Mouse (Mus musculus) cerebellum, adult 11-12 months (tissue): ENCODE measurements around the gene Socs7.

Source experiments
- DNase-seq: peaks from one replicate; pipeline ENCODE4 v3.0.0; 2022

Gene Socs7

DNA sequence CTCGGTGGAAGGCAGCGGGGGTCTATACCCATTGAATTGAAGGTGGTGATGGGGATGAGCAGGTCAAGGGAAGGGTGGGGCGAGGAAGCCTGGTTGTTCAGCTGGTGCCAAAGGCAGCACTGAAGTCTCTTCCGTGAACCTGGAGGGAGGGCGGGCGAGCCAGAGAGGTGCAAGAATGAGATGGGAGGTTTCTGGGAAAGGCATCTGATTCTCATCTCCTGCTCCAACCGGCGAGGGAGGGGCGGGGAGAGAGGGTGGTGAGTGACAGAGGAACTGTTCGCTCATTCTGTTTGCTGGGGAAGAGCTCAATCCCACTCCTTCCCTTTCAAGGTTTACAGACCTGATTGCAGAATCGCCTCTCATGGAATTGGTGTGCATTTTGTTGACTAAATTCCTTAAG lies 31.3 kb downstream of the Socs7 start:
- no peak for DNase-seq

DNA sequence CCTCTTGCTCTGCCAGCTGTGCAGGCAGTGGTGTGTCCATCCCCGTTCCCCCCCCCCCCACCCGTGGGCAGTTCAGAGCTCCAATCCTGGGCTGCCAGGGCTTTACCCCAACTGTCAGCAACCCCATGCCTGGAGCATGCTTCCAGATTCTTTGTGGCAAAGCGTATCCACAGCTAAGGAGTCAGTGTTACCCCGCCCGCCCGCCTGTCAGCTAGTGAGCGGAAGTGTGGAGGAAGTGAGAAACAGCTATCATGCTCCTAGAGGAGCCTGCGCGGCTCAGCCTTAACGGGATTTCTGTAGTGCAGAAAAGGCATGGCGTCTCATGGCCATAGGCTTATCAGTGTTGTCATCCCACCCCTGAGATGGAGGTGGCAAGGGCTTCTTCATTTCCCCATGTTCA lies 31.8 kb downstream of the Socs7 start:
- DNase-seq = no peak

DNA sequence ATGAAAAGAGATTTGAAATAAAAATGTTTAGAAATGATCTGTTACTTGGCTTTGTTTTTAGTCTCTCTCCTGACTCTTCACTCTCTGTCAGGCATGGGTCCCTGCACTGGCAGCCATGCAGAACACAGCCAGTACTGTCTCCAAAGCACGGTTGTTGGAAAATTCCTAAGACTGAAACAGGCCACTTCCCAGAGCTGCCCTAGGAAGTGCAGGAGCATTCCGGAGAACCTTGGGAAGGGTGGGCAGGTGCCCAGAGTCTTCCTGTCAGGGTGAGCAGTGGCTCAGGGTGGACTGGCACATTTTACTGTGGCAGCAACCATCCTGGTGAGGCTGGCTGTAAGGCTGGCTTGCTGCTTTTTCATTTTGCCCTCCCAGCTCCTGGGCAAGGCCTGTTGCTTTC lies 36.2 kb downstream of the Socs7 start:
- no peak for DNase-seq

DNA sequence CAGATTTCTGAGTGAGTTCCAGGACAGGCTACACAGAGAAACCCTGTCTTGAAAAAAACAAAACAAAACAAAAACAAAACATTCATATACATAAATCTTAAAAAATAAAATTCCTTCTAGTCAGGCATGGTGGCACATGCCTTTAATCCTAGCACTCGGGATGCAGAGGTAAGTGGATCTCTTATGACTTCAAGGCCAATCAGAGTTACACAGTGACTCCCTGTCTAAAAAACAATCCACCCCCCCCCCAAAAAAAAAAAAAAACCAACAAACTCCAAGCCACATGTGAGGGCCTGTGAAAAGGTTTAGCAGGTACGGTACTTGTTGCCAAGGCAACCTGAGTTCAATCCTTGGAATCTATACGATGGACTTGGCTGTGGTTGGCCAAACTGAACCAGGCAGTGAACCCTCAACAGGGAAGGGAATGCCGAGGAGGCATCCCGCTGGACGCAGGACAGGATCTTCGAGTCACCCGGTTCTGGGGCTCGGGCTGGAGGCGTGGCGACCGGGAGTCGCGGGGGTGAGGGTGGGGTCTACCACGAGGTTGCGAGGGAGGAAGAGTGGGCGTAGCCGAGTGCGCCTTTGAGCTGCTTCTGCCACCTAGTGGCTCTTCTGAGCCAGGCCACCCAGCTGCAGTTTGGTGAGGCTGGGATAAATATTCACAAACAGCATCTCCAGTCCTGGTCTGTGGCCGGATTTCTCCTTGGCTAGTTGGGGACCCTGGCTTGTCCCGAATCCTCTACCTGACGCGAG lies 37.8 kb downstream of the Socs7 start:
- peak; percentile 87 for DNase-seq

- peak; percentile 88 for DNase-seq
Observed at GRCm38 (mm10) chr11:97401082-97401481, 38.7 kb downstream of the Socs7 start.

GRCm38 (mm10) chr11:97401686-97402435 lies 39.5 kb downstream of the Socs7 start:
- DNase-seq = peak; percentile 56

DNA sequence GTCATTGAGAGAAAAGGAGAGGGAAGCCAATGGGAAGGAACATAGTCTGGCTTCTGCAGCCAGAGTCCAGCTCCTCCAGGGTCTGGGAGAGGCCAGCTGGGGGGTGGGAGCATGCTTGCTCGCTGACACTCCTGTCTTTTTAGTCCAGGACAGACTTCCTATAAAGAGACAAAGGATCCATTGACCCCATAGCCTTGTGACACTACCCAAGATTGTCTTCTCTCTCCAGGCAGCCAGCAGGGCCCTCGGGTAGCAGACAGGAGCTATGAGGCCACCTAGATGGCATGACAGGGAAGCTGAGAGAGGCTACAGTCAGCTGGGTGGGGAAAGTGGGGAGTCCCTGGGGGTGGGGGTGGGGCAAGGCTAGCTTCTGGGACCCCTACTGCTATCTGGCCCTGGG lies 40.4 kb downstream of the Socs7 start:
- peak; percentile 50 for DNase-seq

GRCm38 (mm10) chr11:97403614-97404183 lies 41.3 kb downstream of the Socs7 start:
- peak; percentile 68 for DNase-seq

DNA sequence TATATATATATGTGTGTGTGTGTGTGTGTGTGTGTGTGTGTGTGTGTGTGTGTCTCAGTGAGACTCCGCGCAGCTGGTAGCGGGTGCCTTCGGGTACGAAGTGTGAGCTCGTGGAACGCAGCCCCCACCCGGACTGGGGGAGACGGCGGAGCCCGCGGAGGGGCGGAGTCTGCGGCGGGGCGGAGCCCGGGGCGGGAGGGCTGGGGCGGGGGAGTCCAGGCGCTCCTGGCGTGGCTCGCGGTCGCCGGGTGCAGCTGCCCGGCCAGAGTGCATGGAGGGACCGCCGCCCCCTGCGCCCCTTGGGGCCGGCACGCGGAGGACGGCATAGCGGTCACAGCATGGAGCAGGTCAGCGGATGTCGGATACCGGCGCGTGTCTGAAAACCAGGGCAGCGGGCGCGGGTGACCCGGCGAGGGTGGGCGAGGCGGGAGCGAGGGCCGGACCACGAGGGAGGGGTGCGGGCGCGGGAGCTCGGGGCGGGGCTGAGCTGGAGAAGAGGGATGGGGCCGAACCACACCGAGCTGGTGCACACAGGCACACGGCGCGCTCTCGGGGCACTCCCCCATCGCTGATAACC lies 41.9 kb downstream of the Socs7 start:
- peak; percentile 66 for DNase-seq

DNA sequence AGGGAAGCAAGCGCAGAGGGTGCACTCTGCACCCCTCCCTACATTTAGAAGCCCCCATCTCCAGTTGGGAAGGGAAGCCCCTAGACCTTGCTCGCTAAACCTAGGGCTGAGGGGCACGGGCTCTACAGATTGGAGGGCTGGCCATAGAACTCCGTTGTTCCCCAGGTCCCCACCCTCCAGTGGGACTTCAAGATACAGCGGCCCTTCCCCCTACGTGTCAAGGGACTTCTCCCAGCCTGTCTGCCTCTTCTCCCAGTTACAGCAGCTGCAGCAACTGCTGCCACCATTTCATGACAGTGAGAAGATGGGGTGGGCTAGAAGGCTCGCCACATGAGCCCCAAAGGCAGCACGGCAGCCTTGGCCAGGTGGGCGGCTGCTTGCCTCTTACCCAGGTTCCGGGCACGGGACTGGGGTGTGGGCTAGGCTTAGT lies 42.4 kb downstream of the Socs7 start:
- peak; percentile 57 for DNase-seq

DNA sequence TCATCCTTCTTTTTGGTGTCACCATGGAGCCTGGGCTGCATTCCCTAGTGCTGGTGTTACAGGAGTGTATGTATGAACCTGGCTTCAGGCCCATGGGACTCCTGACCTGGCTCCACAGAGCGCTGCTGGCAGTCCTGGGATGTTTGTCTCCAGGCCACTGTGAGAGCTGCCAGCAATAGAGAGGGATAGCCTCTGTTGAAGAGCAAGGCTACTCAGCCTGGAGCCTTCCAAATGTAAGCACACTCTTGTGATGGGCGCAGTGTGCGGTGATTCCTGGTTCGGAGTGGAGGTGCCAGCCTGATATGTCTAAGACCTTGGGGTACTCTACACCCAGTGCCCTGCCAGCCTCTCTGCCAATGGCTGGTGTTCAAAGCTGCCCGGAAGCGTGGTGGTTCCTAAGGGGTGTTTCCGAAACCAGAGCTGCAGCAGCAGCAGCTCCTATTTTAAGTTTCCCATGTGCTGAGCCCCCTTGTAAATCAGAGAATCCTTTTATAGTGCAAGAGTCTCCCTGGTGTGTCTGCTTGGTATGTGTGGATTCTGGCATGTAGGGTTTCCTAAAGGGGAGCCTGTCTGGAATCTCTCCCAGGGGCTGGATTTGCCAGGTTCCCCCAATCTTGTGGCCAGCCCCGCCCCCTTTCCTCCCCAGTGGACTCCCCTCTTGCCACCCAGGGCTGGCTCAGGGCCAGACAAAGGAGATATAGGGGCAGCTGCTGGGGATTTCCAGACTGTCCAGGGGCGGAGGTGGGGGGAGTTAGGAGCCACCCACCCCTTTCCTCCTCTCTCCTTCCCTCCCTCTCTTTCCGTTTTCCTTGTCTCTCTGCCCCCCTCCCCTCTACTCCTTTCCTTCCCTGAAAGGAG lies 44.0 kb downstream of the Socs7 start:
- peak; percentile 64 for DNase-seq

DNA sequence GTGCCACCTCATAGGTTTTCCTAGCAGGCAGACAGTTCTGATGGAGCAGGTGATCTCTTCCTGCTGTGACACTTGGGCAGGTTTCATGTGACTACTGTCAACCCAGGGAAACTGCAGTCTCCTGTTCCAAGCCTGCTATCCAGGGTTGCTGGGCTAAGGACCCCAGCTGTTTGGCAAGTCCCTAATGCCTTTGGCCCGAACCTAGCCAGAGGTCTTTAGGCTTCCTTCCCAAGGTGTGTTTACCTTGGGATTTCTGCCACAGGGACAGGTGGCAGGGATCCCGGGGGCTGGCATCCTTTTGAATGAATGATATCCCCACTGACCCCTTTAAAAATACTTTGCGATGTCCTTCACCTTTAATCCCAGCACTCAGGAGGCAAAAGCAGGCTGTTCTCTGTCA lies 45.1 kb downstream of the Socs7 start:
- no peak for DNase-seq

- peak; percentile 79 for DNase-seq
Observed at GRCm38 (mm10) chr11:97408171-97408570, 45.8 kb downstream of the Socs7 start.

DNA sequence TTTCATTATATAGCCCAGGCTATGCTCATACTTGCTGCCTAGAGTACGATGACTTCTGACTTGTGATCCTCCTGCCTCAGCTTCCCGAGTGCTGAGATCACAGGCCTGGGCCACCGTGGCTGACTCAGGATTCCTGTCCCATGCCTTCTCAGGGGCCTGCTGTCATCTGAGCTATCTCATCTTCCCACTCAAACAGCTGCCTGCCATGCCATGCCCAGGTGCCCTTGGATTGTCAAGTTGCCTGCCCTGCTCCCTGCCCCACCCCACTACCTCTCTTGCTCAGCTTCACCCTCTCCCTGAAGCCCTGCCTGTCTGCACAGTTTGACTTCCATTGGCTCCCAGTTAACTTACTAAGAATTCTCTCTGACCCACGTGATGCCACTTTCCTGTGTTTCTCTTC lies 48.6 kb downstream of the Socs7 start:
- no peak for DNase-seq

GRCm38 (mm10) chr11:97412117-97412516 lies 49.8 kb downstream of the Socs7 start:
- no peak for DNase-seq

DNA sequence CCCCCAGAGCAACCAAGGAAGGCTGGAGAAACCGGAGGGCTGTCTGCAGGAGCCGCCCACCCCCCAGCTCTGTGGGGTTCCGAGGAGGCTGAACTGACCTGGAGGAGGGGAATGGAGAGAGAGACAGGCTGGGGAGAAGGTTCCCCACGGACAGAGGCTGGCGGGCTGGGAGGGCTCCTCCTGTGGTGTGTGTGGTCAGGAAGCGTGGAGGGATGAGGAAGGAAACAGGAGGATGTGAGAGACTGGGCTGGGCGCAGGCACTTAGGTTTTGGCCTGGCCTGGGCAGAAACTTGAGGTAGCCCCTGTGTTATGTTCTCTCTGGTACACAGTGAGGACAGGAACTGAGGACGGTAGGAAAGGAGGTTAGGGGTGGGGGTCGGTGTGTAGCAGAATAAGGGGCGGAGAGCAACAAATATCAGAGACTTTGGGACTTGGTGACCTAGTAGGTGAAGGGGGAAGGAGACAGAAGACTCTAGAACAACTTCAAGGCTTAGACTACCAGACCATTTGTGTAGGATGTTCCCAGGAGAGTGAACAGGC lies 50.5 kb downstream of the Socs7 start:
- no peak for DNase-seq

- no peak for DNase-seq
Observed at GRCm38 (mm10) chr11:97415330-97415711, 53.0 kb downstream of the Socs7 start, which contains the start of gene Arhgap23. Gene Arhgap23 (plus strand): TSS chr11:97415533.

DNA sequence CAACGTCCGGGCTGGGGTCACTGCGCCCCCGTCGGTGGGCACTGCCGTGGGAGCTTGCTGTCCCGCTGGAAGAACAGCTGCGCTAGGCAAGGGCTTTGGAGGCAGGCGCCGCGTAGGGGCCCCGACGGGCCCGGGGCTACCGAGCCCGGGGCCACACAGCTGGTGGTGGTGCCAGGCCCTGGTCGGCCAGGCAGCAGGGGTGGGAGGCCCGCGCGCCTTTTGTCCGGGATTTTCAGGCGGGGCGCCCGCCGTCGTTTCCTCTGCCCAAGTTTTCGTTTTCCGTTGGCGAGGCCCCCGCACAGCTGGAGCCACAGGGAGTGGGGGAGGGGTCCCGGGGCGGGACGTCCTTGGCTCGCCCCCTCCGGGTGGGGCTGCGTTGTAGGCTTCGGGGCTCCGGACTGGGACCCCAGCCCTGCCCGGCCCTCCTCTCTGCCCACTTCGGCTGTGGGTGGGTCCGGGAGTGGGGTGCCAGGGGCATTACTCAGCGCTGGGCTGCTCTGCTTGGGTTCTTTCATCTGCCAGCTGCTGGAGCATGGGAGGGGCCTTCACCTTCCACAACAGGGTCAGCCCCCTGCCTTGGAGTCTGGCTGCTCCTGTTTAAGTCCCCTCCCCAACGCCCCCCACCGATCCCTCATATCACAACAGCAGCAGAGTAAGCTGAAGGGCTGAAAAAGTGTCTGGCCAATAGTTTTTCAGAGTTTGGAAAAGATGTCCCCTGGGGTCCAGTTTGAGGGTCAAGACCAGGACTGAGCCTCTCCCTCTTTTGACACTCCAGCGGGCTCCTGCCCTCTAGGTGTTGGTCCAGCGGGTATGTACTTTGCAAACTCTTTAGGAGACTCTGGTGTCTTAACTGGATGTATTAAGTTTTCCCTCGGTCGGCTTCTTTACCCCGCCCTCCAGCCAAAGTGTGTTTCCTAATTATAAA lies 53.6 kb downstream of the Socs7 start:
- DNase-seq = no peak

GRCm38 (mm10) chr11:97416637-97417035 lies 54.3 kb downstream of the Socs7 start:
- no peak for DNase-seq

DNA sequence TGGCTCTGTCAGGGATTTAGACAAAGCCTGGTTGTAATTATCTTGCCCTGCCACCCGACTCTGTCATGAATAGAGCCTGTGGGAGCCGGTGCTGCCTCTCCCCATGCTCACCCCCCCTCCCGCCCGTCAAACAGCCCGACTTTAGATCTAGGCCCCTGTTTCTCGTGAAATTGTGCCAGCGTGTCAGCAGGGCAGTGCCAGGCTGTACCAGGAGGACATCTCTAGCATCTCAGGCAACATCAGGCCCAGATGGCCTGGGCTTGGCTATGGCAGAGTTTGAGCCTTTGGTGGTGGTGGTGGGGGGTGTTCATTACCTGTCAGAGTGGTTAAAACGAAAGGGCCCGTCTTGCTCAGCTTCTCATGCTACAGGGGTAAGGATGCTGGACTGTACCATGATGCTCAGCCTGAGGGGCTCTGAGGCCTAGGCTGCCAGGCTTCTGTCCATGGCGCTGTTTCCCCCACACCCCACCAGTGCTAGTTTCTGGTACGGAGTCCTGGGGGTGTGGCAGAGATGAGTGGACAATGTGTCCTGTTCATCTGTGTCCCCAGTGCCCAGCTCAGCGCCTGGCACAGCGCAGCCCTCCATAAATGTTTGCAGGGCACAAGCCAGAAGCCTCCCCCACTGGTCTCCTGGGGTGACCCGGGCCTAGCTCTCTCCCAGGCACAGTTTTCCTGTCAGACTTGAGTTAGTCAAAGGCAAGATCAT lies 56.6 kb downstream of the Socs7 start:
- DNase-seq = no peak

DNA sequence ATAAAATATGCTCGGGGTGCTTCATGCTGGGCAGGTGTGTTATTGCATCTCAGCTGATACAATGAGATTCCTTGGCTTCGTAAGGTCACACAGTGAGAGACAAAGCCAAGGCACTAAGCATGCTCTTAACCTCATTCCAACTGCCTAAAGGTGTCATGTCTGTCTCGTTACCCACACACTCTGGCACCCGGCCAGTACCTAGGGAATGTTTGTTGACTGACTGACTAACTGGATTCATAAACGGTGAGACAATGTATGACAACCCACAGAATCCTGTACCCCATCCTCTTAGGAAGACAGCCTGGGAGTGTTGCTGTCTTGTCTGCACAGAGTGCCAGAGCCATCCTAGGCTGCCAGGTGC lies 57.2 kb downstream of the Socs7 start:
- DNase-seq = no peak
